Mouse (Mus musculus) cerebellum, postnatal 10 days (tissue): Measurements from ENCODE around the gene Map2k3.

Source experiments
- DNase-seq, 2 experiments: peaks; one replicate each; pipeline ENCODE4 v3.0.0; 2021; ENCODE audit warnings: mixed read lengths in 2 of 2

Gene Map2k3

GRCm38 (mm10) chr11:60961176-60961575, 29.3 kb downstream of the Map2k3 start:
- no peak for DNase-seq

- no peak for DNase-seq
Observed at GRCm38 (mm10) chr11:60962709-60963108, 30.9 kb downstream of the Map2k3 start.

- no peak for DNase-seq
Observed at GRCm38 (mm10) chr11:60966974-60967373, 35.1 kb downstream of the Map2k3 start.

GRCm38 (mm10) chr11:60975097-60975496, 43.3 kb downstream of the Map2k3 start:
- no peak for DNase-seq

- DNase-seq, result no peak
Observed at GRCm38 (mm10) chr11:60976234-60976633, 44.4 kb downstream of the Map2k3 start.

- peak in 1 of 2 experiments; percentile 50 for DNase-seq
Observed at GRCm38 (mm10) chr11:60976742-60977141, 44.9 kb downstream of the Map2k3 start.

- DNase-seq, result no peak
Observed at GRCm38 (mm10) chr11:60977153-60977552, 45.3 kb downstream of the Map2k3 start.

GRCm38 (mm10) chr11:60978658-60979057, 46.8 kb downstream of the Map2k3 start:
- no peak for DNase-seq

- DNase-seq, result peak in 1 of 2 experiments; percentile 42
Observed at GRCm38 (mm10) chr11:60979788-60980187, 48.0 kb downstream of the Map2k3 start.

- DNase-seq, result peak in 1 of 2 experiments; percentile 29
Observed at GRCm38 (mm10) chr11:60981693-60982486, 50.1 kb downstream of the Map2k3 start.

- peak; percentile 96 to 97 for DNase-seq
Observed at GRCm38 (mm10) chr11:60984912-60985558, 53.2 kb downstream of the Map2k3 start.

- DNase-seq, result no peak
Observed at GRCm38 (mm10) chr11:60990428-60990827, 58.6 kb downstream of the Map2k3 start.
